9 mouse cellular contexts compared by ENCODE assay signal in genomic region chr2:29731545-29731944, GRCm38 (mm10). TPM values are rescaled to one million over a fixed set of nuclear protein-coding genes. Genes with fewer than 3 reads are reported as not detected.
DNase-seq lines count a peak whose midpoint lies in the region; ATAC-seq and TF ChIP-seq lines count a peak whose summit lies in the region.
"Had no signal": no experiment of that assay in that cellular context is flagged by ENCODE, and none has a peak within 500 bp of the region (broad histone marks: within the 10 kb centered on the region; RNA-seq: fewer than 3 reads in every experiment).

No protein-coding gene starts in this region.

- H3K27me3 ChIP-seq in heart, embryonic 12.5 days (replicated peaks): no peaks in the 10 kb centered on the region
- no peaks in the 10 kb centered on the region for H3K27me3 ChIP-seq in heart, embryonic 10.5 days (ENCODE audit: insufficient read depth, poor library complexity, severe bottlenecking)
- H3K27me3 ChIP-seq in spleen, adult 2 months (ENCODE audit: control insufficient read depth, insufficient read depth, low read length): no peaks in the 10 kb centered on the region
- H3K27me3 ChIP-seq: limb, embryonic 12.5 days had no signal

- no peak for DNase-seq in heart, embryonic 10.5 days (ENCODE audit: low spot score)
- peak; percentile 27 for DNase-seq in MN1 (ENCODE audit: low spot score)
- peak; percentile 73 to 80 for DNase-seq in kidney, postnatal 4 days
- peak in 1 of 2 experiments; percentile 55 for DNase-seq in spleen, adult 2 months (ENCODE audit: low read depth in 1 of 2, low spot score in 2 of 2)
- no peak for DNase-seq in layer of hippocampus, adult 11-12 months (ENCODE audit: low spot score)
- no peak for DNase-seq in right cerebral cortex, postnatal 25 days

- H3K4me2 ChIP-seq in heart, embryonic 12.5 days: no peak overlapping the region
- H3K4me2 ChIP-seq: limb, embryonic 12.5 days had no signal

- H3K36me3 ChIP-seq in heart, embryonic 12.5 days: peaks cover 76% of the 10 kb centered on the region
- H3K36me3 ChIP-seq in heart, embryonic 10.5 days: peaks cover 93% of the 10 kb centered on the region
- peaks cover 63% of the 10 kb centered on the region for H3K36me3 ChIP-seq in spleen, adult 2 months (ENCODE audit: control insufficient read depth, insufficient read depth, low read length)

- H3K27ac ChIP-seq in heart, embryonic 12.5 days (ENCODE audit: poor library complexity, severe bottlenecking): no peak overlapping the region
- H3K27ac ChIP-seq in heart, embryonic 10.5 days: no peak overlapping the region
- H3K27ac ChIP-seq in cortical plate, adult 2 months (ENCODE audit: insufficient read depth, low read length): no peak overlapping the region
- no peak overlapping the region for H3K27ac ChIP-seq in spleen, adult 2 months (ENCODE audit: insufficient read depth, low read length)
- H3K27ac ChIP-seq: limb, embryonic 12.5 days had no signal

- TF ChIP-seq POLR2A in cortical plate, adult 2 months (IDR thresholded peaks at IDR 0.05; ENCODE audit: extremely low read depth, insufficient read depth, low read length): no peak
- no peak for TF ChIP-seq POLR2A in spleen, adult 2 months (IDR thresholded peaks at IDR 0.05; ENCODE audit: low read depth, low read length)

- 61% methylated on average over 3 of the region's 3 CpGs for WGBS in heart, embryonic 12.5 days
- WGBS in heart, embryonic 10.5 days: 60% methylated on average over 3 of the region's 3 CpGs
- WGBS in spleen, adult 2 months: 54% methylated on average over 3 of the region's 3 CpGs

- H3K4me1 ChIP-seq in heart, embryonic 12.5 days (replicated peaks): no peaks in the 10 kb centered on the region
- H3K4me1 ChIP-seq in heart, embryonic 10.5 days: no peaks in the 10 kb centered on the region
- H3K4me1 ChIP-seq in cortical plate, adult 2 months (ENCODE audit: control insufficient read depth, insufficient read depth, low read length): no peaks in the 10 kb centered on the region
- no peaks in the 10 kb centered on the region for H3K4me1 ChIP-seq in spleen, adult 2 months (ENCODE audit: control insufficient read depth, insufficient read depth, insufficient read length)
- H3K4me1 ChIP-seq: limb, embryonic 12.5 days had no signal

- no peak overlapping the region for H3K4me3 ChIP-seq in heart, embryonic 12.5 days
- no peak overlapping the region for H3K4me3 ChIP-seq in heart, embryonic 10.5 days
- no peak overlapping the region for H3K4me3 ChIP-seq in cortical plate, adult 2 months (ENCODE audit: insufficient read depth, low read length)
- no peak overlapping the region for H3K4me3 ChIP-seq in spleen, adult 2 months (ENCODE audit: extremely low read depth, insufficient read depth, insufficient read length)
- H3K4me3 ChIP-seq: limb, embryonic 12.5 days had no signal

- peak; percentile 49 for TF ChIP-seq CTCF in cortical plate, adult 2 months (IDR thresholded peaks at IDR 0.05; ENCODE audit: extremely low read depth, insufficient read depth, low read length)
- TF ChIP-seq CTCF in spleen, adult 2 months (IDR thresholded peaks at IDR 0.05; ENCODE audit: extremely low read depth, insufficient read depth, insufficient read length, insufficient replicate concordance): peak; percentile 55; the same call in 1 of the 2 replicates

- no peak overlapping the region for H3K9ac ChIP-seq in heart, embryonic 12.5 days
- H3K9ac ChIP-seq: limb, embryonic 12.5 days had no signal

- ATAC-seq in heart, embryonic 12.5 days (ENCODE audit: insufficient number of reproducible peaks, low FRiP score): peak; percentile 20; the same call in 1 of the 2 replicates

- H3K9me3 ChIP-seq in heart, embryonic 12.5 days (replicated peaks): no peaks in the 10 kb centered on the region
- H3K9me3 ChIP-seq in heart, embryonic 10.5 days: no peaks in the 10 kb centered on the region
- H3K9me3 ChIP-seq: limb, embryonic 12.5 days had no signal

RNA-seq across cellular contexts. Expression of gene Gm13420, which starts 19.9 kb away (rescaled TPM):
- polyA plus RNA-seq in heart, embryonic 12.5 days (2016; fragmentation: Nextera tagmentation; extraction: Ambion mirVana): not detected in 2 replicates
- polyA plus RNA-seq in heart, embryonic 10.5 days (2016; fragmentation: Nextera tagmentation; extraction: Ambion mirVana): 0.28 TPM in 1 of 2 replicates, not detected in the other
- 0.96 and 1.1 TPM in 2 replicates for polyA plus RNA-seq in cortical plate, adult 2 months (2012; rRNA removed)
- polyA plus RNA-seq in spleen, adult 2 months (2012; rRNA removed): 0.26 and 0.81 TPM in 2 replicates
- polyA plus RNA-seq: limb, embryonic 12.5 days had no signal

RNA-seq across cellular contexts. Expression of gene Gm13547, which starts 27.6 kb away (rescaled TPM):
- polyA plus RNA-seq in heart, embryonic 12.5 days (2016; fragmentation: Nextera tagmentation; extraction: Ambion mirVana): 0.44 TPM in 1 of 2 replicates, not detected in the other
- not detected in 2 replicates for polyA plus RNA-seq in heart, embryonic 10.5 days (2016; fragmentation: Nextera tagmentation; extraction: Ambion mirVana)
- polyA plus RNA-seq in cortical plate, adult 2 months (2012; rRNA removed): not detected in 2 replicates
- not detected in 2 replicates for polyA plus RNA-seq in spleen, adult 2 months (2012; rRNA removed)
- polyA plus RNA-seq: limb, embryonic 12.5 days had no signal

RNA-seq across cellular contexts. Expression of gene Coq4, which starts 55.7 kb away (rescaled TPM):
- 21.8 and 23.8 TPM in 2 replicates for polyA plus RNA-seq in heart, embryonic 12.5 days (2016; fragmentation: Nextera tagmentation; extraction: Ambion mirVana)
- 34.6 and 34.8 TPM in 2 replicates for polyA plus RNA-seq in heart, embryonic 10.5 days (2016; fragmentation: Nextera tagmentation; extraction: Ambion mirVana)
- 39.0 and 42.6 TPM in 2 replicates for polyA plus RNA-seq in cortical plate, adult 2 months (2012; rRNA removed)
- 31.9 and 32.6 TPM in 2 replicates for polyA plus RNA-seq in spleen, adult 2 months (2012; rRNA removed)

RNA-seq across cellular contexts. Expression of gene Trub2, which starts 56.8 kb away (rescaled TPM):
- polyA plus RNA-seq in heart, embryonic 12.5 days (2016; fragmentation: Nextera tagmentation; extraction: Ambion mirVana): 25.8 and 26.6 TPM in 2 replicates
- polyA plus RNA-seq in heart, embryonic 10.5 days (2016; fragmentation: Nextera tagmentation; extraction: Ambion mirVana): 33.5 and 43.1 TPM in 2 replicates
- 37.6 and 40.0 TPM in 2 replicates for polyA plus RNA-seq in cortical plate, adult 2 months (2012; rRNA removed)
- 25.5 and 29.3 TPM in 2 replicates for polyA plus RNA-seq in spleen, adult 2 months (2012; rRNA removed)

Comparison
In these comparisons a context has a peak if more than half of its experiments do, and no peak if none do; other contexts are left out.
1. DNase-seq: peak in MN1 (single experiment) and kidney, postnatal 4 days (2 of 2); none in heart, embryonic 10.5 days (single experiment), layer of hippocampus, adult 11-12 months (single experiment) and right cerebral cortex, postnatal 25 days (single experiment).